Mouse (Mus musculus): ENCODE measurements around the gene Spon2.

DNA sequence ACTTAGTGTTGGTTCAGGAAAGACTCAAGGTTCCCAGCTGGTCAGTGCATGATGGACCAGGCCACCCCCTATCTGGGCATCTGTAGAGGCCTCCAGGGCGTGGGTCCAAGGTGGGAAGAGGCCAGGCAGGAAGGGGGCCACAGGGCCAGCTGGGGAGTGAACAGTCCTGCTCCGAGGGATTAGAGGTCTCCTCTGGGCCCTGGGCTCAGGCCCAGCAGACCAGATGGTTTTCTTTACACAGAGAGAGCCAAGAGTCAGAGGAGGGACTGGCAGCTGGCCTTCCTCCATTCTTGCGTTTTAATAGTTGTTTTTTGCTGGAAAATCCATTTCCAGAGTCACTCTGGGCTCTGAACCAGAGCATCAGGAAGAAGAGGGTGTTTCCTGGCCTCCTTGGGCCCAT is 27.4 kb upstream of the Spon2 start:
- TF ChIP-seq GATA1 (IDR thresholded peaks at IDR 0.05; ENCODE audit: borderline replicate concordance, low read length) (no peak), FLI1 (IDR thresholded peaks at IDR 0.05; ENCODE audit: low read length) (no peak)

Measured in megakaryocyte, embryonic 14.5 days (primary cell).